Mouse (Mus musculus): ENCODE measurements around the gene Guca2a. TPM values are rescaled to one million over a fixed set of nuclear protein-coding genes. Genes with fewer than 3 reads are reported as not detected.
A peak's percentile ranks its signal among the peaks of the same experiment; 100 is the strongest.
"Not testable (repeated sequence)": the region's sequence is repeated elsewhere in the genome, so short reads cannot be mapped to it uniquely, and the experiment has no call there.

Gene Guca2a
- not detected for total RNA-seq (2021)
- long read RNA-seq, experiment 1: 0 reads
- long read RNA-seq, experiment 2: 0 reads

DNA sequence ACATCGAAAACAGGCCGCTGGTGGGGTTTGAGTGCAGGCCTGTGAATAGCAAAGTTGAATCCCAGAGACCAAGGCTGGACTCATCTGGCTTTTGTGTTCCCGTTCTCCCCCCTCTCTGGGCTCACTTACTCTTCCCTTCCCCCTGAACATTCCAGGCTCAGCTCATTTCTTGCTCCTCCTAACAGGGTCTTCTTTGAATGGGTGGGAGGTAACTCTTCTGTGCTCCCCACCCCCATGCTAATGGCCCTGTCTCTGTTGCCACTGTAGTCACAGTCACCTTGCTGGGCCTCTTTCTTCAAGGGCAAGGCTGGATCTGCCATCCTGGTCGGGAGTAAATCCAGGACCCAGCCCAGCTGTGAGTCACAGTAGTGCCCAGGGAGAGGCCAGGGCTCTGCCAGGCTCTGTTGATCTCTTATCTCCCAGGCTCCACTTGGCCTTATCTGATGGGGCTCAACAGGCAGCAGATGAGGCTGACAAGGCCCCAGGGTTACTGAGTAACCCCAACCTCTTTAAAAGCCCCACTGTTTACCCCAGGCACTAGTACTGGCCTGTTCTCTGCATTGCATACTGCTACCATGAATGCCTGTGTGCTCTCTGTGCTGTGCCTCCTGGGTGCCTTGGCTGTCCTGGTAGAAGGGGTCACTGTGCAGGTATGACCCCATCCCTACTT is at the start of gene Guca2a:
TSS of gene Guca2a (plus strand) at position 529 of the 670 bp plus-strand sequence.
- no peak for DNase-seq

- no peak for DNase-seq
Observed at GRCm38 (mm10) chr4:119588037-119588436, 49.5 kb upstream of the Guca2a start.

DNA sequence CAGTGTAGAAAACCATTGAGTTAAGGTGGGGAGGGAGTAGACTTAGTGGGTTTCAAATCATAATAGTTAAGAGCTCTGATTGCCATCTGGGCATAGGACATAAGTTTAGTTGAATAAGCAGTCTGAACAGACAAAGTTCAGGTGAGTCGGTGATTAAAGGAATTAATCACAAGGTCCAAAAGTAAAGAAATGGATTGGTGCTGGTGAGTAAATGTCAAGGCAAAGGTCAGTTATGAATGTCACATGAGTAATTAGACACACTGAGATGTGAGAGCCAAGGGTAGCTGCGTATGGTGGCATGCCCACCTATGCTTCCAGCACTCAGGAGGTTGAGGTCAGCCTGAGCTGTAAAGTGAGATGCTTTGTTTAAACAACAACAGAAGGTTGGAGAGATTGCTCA is 48.1 kb upstream of the Guca2a start:
- DNase-seq: no peak

DNA sequence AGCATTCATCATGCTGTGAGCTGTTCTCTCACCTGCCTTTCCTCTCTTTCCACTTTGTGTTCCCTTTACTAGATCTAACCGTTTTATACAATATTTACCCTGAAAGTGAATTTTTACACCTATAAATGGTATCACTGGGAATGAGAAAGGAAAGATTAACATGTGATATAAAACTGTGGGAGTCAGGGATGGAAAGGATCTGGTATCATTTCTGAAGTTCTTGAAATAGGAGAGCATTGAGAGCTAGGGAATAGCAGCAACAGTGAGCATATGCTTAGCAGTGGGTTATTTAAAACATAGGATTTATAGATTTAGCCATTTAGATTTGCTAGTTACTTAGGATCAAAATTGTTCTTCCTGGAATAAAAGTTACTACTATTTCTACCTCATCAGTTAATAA is 47.5 kb upstream of the Guca2a start:
- no peak for DNase-seq

DNA sequence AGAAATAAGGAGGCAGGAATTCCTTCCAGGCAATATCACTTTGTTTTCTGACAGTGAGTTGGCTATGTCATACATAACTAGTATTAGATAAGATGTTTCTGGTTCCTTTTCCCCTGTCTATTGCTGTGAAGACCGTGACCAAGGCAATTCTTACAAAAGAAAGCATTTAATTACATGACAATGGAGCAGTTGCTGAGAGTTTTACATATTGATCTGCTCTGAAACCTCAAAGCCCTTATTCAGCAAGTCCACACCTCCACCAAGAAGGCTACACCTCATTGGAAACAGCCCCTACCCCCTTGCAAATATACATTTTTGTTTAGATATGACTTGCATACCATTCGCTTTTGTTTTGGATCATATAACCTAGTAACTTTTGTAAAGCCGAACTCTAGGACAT is 45.0 kb upstream of the Guca2a start:
- no peak for DNase-seq

- no peak for DNase-seq
Observed at GRCm38 (mm10) chr4:119594331-119594730, 43.2 kb upstream of the Guca2a start.

GRCm38 (mm10) chr4:119599605-119600004 is 37.9 kb upstream of the Guca2a start:
- no peak for DNase-seq

DNA sequence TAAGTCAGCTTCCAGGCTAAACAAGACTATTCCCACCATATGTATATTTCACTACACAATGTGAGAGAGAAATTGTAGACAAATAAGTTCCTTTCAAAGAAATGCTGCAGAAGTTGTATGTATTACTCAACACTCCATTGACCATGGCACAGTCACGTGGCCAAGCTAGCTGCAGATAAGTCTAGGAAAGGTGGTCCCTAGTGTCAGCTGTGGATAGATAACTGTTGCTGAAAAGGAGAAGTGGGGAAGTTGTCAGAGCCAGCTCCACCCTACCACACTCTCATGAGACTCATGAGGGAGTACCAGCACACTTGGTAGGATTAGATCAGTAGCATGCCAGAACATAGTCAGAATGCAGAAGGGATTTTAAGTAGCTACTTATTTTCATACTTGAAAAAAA is 28.0 kb upstream of the Guca2a start:
- DNase-seq: no peak

DNA sequence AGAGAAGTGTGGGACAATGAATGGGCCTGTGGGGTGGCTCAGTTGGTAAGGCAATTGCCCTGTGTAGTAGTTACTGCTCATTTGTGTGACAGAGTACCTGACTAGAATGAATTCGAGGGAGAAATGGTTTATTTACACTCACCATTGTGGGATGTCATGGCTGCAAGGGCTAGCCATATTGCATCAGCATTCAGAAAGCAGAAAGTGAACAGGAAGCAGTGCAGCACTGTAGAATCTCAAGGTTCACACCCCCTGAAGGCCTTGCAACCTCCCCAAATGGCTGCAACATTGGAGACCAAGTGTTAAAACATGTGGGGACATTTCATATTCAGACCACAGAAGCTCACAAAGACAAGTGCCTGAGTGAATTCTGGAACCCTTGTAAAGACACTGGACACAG is 23.4 kb upstream of the Guca2a start:
- no peak for DNase-seq

- DNase-seq: no peak
Observed at GRCm38 (mm10) chr4:119614724-119615123, 22.8 kb upstream of the Guca2a start.

- no peak for DNase-seq
Observed at GRCm38 (mm10) chr4:119626081-119626645, 11.3 kb upstream of the Guca2a start.

DNA sequence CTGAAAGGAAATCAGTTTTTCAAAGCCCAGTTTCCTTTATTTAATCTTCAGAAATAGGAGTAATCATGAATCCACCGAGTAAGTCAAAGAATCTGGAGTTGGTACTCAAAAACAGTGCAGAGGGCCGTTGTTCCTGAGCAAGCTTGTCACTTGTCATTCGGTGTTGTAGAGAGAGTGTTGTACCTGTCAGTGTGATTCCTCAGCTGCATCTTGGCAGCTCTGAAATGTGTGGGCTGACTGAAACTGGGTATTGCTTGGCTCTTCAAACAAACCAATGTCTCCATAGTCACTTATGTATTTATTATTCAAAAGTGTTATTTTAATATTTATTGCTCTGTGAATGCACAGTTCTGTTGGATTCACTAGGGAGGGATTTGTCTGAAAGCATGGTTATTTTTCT is 10.6 kb upstream of the Guca2a start:
- no peak for DNase-seq

DNA sequence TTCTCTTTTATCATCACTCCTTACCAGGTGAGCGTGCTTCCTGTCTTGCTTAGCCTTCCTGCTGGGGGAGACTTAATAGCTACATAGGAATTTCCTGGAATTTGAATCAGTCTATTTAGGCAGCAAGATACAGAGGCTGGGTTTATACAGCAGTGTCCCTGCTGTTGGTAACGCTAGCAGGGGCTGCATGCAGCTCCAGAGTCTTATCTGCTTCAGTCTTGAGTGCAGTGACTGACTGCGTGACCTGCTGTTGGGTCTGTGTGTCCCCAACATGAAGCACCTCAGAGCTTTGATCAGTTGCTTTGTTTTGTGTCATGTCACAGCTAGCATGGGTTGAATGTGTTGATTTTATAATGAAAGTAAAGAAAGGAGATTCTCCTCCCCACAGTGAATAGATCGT is 10.2 kb upstream of the Guca2a start:
- no peak for DNase-seq

DNA sequence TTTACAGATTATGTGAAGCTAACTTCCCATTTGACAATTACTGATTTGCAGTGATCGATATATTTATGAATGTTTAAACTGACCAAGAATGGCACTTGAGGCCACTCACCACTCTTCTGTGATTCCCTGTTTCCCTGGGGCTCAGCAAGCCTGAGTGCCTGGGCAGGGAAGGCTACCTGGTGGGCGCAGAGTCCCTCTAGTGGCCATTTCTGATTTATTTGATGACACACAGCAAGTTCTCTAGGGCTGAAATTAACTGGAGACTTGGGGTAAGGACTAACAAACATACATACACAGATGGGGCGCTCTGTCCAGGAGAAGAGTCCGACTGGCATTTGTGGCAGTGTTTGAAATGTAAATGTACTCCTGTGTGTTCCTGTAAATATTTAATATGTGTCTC is 9.1 kb upstream of the Guca2a start:
- DNase-seq: not testable (repeated sequence)

DNA sequence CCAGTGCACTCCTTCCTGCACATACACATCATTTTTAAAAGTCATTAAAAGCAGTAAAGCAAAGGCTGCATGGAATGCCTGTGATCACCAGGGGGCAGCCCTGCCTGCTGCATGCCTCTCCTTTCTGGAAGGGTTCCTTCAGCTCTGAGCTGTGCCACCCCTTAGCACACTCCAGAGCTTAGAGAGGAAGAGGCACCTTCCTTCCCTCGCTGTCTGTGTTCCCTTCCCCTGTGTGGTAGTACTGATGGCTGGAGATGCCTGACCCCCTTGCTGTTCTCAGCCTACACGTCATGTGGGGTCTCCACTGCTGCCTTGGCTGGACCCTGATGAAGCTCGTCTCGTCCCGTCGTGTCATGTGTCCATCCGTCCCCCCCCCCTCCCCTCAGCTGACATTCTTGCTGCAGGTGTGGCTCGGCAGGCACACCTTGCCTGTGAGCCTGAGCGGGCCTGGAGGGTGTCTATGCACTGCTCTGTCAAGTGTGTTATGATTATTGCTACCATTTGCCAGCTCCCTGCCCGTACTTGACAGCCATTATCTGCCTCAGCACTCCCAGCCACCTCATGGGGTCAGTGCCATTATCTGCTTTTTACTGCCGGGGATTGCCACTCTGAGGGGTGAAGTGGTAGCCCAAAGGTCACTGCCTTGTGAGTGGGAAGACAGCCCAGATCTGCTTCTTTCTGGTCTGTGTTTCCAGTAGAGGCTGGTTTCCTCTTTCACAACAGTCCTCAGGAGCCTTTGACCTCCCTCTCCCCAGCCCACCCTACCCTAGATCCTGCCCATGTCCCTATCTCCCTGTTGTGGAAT is 6.2 kb upstream of the Guca2a start:
- peak; percentile 39 to 64 for DNase-seq

- no peak for DNase-seq
Observed at GRCm38 (mm10) chr4:119632721-119633120, 4.8 kb upstream of the Guca2a start.

- DNase-seq: no peak
Observed at GRCm38 (mm10) chr4:119633342-119633741, 4.2 kb upstream of the Guca2a start.

DNA sequence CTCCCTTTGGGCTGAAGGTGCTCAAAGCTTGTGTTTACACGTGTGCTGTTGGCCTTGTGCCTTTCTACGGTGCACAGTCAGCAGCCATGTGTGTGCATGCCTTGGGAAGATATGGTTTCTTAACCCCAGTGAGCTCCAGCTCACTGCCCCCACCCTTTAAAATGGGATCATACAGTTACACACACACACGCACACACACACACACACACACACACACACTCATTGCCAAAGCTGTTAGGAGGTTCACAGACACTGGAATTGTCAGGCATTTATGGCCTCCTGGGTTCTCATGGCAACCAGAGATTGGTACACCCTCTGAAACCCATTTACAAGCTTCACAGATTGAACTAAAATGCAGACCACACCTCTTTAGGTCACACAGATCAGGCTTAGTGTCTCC is 3.6 kb upstream of the Guca2a start:
- DNase-seq: no peak

DNA sequence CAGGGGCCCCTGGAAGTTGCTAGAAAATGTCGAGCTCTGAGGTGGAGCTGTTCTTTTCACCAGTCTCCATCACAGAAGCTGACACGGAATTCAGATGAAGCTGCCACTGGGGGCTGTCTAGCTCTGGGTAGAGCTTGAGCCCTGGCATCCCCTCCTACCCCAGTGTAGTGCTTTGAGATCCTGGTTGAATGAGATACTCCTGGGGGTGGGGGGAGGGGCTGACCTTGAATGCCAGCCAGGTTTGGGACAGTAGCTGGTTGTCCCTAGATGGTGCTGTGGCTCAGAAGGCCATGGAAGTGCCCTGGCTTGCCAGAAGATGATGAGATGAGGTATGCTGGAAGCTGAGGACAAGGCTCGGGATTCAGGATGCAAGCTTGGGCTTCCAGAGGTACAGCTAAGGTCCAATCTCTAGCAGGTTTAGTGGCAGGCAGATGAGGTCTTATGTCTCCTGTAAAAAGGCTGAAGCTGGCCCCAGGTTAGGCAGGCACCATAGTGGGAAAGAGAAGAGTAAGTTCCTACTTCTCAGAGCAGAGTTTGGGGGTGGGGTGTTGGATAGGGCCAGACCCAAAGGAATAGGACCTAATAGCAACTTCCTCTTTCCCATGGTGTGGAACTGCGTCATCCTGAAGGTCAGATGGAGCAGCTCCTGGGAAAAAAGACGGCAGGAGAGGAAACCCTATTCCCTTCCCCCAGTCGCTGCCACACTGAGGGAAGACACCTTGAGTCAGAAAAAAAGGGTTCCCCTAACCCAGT is 2.4 kb upstream of the Guca2a start:
- peak in 1 of 2 experiments; percentile 16 for DNase-seq

DNA sequence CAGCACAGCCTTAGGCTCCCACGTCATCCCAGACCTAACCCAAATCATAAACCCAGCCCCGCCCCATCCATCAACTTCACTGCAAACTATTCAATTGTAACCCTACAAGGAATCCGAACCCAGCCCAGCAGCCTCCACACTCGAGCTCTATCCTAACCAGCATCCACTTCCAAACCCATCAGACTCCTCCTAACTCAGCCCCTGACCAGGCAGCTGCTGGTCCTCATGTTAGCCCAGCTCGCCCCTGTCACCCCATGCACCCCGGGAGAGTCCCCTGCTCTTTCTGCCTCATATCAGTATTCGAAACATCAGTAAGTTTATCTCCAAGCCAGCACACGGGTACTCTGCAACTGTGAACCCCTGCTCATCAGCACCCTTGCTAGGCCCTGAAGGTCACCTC is 1.8 kb upstream of the Guca2a start:
- DNase-seq: no peak

- no peak for DNase-seq
Observed at GRCm38 (mm10) chr4:119636731-119637130, 773 bp upstream of the Guca2a start.

GRCm38 (mm10) chr4:119637946-119638345 is 442 bp downstream of the Guca2a start:
- no peak for DNase-seq

DNA sequence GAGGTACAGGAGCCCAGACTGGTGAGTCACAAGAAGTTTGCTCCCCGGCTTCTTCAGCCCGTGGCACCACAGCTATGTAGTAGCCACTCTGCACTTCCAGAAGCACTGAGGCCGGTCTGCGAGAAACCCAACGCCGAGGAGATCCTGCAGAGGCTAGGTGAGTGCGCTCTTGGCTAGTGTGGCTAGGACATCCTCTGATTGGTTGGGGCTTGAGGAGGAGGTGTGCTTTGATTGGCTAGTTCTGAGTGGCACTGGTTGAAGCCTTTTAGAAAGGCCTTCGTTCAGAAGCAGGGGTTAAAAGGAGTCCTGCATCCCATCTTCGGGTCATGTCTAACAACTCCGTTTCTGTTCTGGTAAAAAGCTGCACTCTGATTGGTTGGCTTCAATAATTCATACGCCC is 1.2 kb downstream of the Guca2a start:
- DNase-seq: no peak

All from heart, adult 18-20 months (tissue).